Mouse (Mus musculus) forebrain, embryonic 14.5 days (tissue): ENCODE data around the gene Olfr60. TPM values are rescaled to one million over a fixed set of nuclear protein-coding genes. Genes with fewer than 3 reads are reported as not detected.

ENCODE experiments used
- ATAC-seq: fragments of 200-750 bp; cut with Nextera tagmentation; 2 replicates; pipeline ENCODE4 v1.8.0; 2017; ENCODE audit warnings: mild to moderate bottlenecking, moderate library complexity
- DNase-seq: peaks from one replicate; pipeline ENCODE4 v3.0.0-alpha.2; 2015; ENCODE audit warnings: low spot score
- H3K27ac ChIP-seq: fragments of 300-500 bp; sonication (generic); 2 replicates; pipeline ENCODE4 v1.5.1; 2014; ENCODE audit warnings: low read depth, mild to moderate bottlenecking, control low read depth, low read length, moderate library complexity
- H3K27me3 ChIP-seq: fragments of 300-500 bp; sonication (generic); replicated peaks from 2 replicates; pipeline ENCODE4 v1.6.1; 2014; ENCODE audit warnings: low read length, control low read depth, mixed read lengths; ENCODE audit not compliant: control insufficient read depth, insufficient read depth
- H3K36me3 ChIP-seq: fragments of 300-500 bp; sonication (generic); 2 replicates; pipeline ENCODE4 v1.6.1; 2014; ENCODE audit warnings: low read length, control low read depth; ENCODE audit not compliant: control insufficient read depth, insufficient read depth
- H3K4me1 ChIP-seq: fragments of 300-500 bp; sonication (generic); 2 replicates; pipeline ENCODE4 v1.6.1; 2014; ENCODE audit warnings: antibody characterized with exemption, low read length, control low read depth; ENCODE audit not compliant: control insufficient read depth, insufficient read depth
- H3K4me2 ChIP-seq: fragments of 300-500 bp; sonication (generic); 2 replicates; pipeline ENCODE4 v1.6.1; 2014; ENCODE audit warnings: mild to moderate bottlenecking, control low read depth, low read length
- H3K4me3 ChIP-seq: fragments of 300-500 bp; sonication (generic); 2 replicates; pipeline ENCODE4 v1.5.1; 2014; ENCODE audit warnings: low read depth, low read length, control low read depth
- H3K9ac ChIP-seq: fragments of 300-500 bp; sonication (generic); 2 replicates; pipeline ENCODE4 v1.6.1; 2014; ENCODE audit warnings: mild to moderate bottlenecking, low read length, control low read depth, moderate library complexity
- H3K9me3 ChIP-seq: fragments of 300-500 bp; sonication (generic); replicated peaks from 2 replicates; pipeline ENCODE4 v1.6.1; 2016; ENCODE audit warnings: low read length, control low read depth, mixed read lengths; ENCODE audit not compliant: control insufficient read depth
- WGBS: fragments of 180-500 bp; shearing (Covaris S2); extraction: QIAGEN DNeasy Blood & Tissue Kit; methylation state at CpG from one replicate; pipeline ENCODE4 v1.1.7; 2014; 5-methylcytosine and 5-hydroxymethylcytosine counted together
- polyA plus RNA-seq: library from polyadenylated mRNA; unstranded; fragments of >200 nt; fragmentation: Nextera tagmentation; extraction: Ambion mirVana; gene quantifications from 2 replicates; pipeline ENCODE4 v1.2.1, GENCODE M21; 2014

Gene Olfr60
- not detected in 2 replicates for polyA plus RNA-seq

GRCm38 (mm10) chr7:140361571-140361970, at the start of gene Olfr60:
Olfr60 (minus strand) TSS chr7:140361671.
- WGBS, result 66% methylated on average over 3 of the region's 3 CpGs

DNA sequence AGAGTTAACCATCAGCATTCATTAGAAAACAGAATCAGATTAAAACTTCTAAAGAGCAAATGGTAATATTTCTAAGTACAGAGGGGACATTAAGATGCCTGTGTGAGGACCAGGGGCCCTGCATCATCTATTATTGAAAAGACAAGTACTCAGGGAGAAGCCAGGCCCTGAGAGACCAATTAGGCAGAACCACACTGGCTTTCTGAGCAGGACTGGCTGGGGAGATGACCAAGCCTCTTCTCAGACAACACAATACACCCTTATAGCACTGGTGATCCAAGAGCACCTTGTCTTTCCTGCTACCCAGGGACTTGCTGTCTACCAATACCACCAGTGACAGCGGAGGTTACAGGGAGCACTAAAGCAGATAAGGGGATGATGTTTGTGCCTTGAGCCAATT, 41.3 kb upstream of the Olfr60 start, which contains the start of gene Olfr531:
Olfr531 (minus strand) TSS at position 101 of the 400 bp plus-strand sequence.
- Histone ChIP-seq H3K4me3 (no peak within 1 kb of the TSS), H3K27ac (no peak within 1 kb of the TSS), H3K4me2 (no peak within 1 kb of the TSS), H3K9me3 (no peaks in the 10 kb centered on the region), H3K9ac (no peak within 1 kb of the TSS), H3K27me3 (no peaks in the 10 kb centered on the region), H3K4me1 (no peaks in the 10 kb centered on the region), H3K36me3 (no peaks in the 10 kb centered on the region)
- ATAC-seq (no peak), DNase-seq (no peak)
- 92% methylated on average over 1 of the region's 1 CpGs for WGBS

More at GRCm38 (mm10) chr7:140361571-140361970, at the start of gene Olfr60:
- H3K36me3 ChIP-seq, result no peaks in the 10 kb centered on the region
- H3K27ac ChIP-seq, result no peak within 1 kb of the TSS
- H3K27me3 ChIP-seq, result no peaks in the 10 kb centered on the region
- ATAC-seq (no peak), DNase-seq (no peak)
- no peak within 1 kb of the TSS for H3K4me3 ChIP-seq
- no peak within 1 kb of the TSS for H3K4me2 ChIP-seq
- no peaks in the 10 kb centered on the region for H3K9me3 ChIP-seq
- no peak within 1 kb of the TSS for H3K9ac ChIP-seq
- H3K4me1 ChIP-seq, result no peaks in the 10 kb centered on the region

GRCm38 (mm10) chr7:140376911-140377310, 15.4 kb upstream of the Olfr60 start:
- Histone ChIP-seq H3K4me3 (no peak overlapping the region), H3K27me3 (no peaks in the 10 kb centered on the region), H3K27ac (no peak overlapping the region), H3K36me3 (no peaks in the 10 kb centered on the region), H3K9me3 (no peaks in the 10 kb centered on the region), H3K9ac (no peak overlapping the region), H3K4me1 (no peaks in the 10 kb centered on the region), H3K4me2 (no peak overlapping the region)
- DNase-seq (no peak), ATAC-seq (no peak)
- 96% methylated on average over 2 of the region's 2 CpGs for WGBS

- Histone ChIP-seq H3K4me1 (no peaks in the 10 kb centered on the region), H3K4me3 (no peak within 1 kb of the TSS), H3K27me3 (no peaks in the 10 kb centered on the region), H3K36me3 (no peaks in the 10 kb centered on the region), H3K9ac (no peak within 1 kb of the TSS), H3K9me3 (no peaks in the 10 kb centered on the region), H3K4me2 (no peak within 1 kb of the TSS), H3K27ac (no peak within 1 kb of the TSS)
- WGBS, result 78% methylated on average over 1 of the region's 1 CpGs
- no peak for ATAC-seq
- DNase-seq, result no peak
Observed at GRCm38 (mm10) chr7:140376231-140376630, 14.8 kb upstream of the Olfr60 start, which contains the start of gene Olfr530. Olfr530 (minus strand) TSS chr7:140376331.

DNA sequence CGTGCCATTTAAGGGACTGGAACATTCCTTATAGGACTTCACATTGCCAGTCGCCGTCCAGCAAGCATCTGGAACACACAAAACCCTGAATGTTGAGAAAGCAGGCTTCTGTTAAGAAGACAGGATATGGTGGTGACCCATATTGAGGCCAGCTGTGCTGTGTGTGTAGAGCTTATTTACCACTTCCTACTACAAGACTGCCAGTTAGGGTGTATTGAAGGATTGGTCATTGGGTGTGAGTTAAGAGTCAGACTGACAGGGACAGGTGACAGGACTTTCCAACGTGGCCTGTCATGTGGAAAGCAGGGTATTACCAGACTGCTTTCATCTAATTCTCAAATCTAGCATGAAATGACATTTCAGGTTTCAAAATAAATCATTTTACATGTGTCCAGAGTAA, 12.8 kb upstream of the Olfr60 start:
- H3K4me3 ChIP-seq, result no peak overlapping the region
- ATAC-seq, result no peak
- WGBS, result 82% methylated on average over 4 of the region's 4 CpGs
- no peak overlapping the region for H3K27ac ChIP-seq
- H3K27me3 ChIP-seq, result no peaks in the 10 kb centered on the region
- no peak for DNase-seq
- no peaks in the 10 kb centered on the region for H3K36me3 ChIP-seq
- H3K4me1 ChIP-seq, result no peaks in the 10 kb centered on the region
- no peak overlapping the region for H3K9ac ChIP-seq
- H3K4me2 ChIP-seq, result no peak overlapping the region
- H3K9me3 ChIP-seq, result no peaks in the 10 kb centered on the region

GRCm38 (mm10) chr7:140333717-140334116, 27.8 kb downstream of the Olfr60 start, which contains the start of gene Olfr527:
Olfr527 (plus strand) TSS chr7:140334017.
- Histone ChIP-seq H3K4me2 (no peak within 1 kb of the TSS), H3K4me3 (no peak within 1 kb of the TSS), H3K4me1 (no peaks in the 10 kb centered on the region), H3K9ac (no peak within 1 kb of the TSS), H3K27me3 (no peaks in the 10 kb centered on the region), H3K9me3 (no peaks in the 10 kb centered on the region), H3K27ac (no peak within 1 kb of the TSS), H3K36me3 (no peaks in the 10 kb centered on the region)
- DNase-seq, result no peak
- 84% methylated on average over 2 of the region's 2 CpGs for WGBS
- ATAC-seq, result no peak

DNA sequence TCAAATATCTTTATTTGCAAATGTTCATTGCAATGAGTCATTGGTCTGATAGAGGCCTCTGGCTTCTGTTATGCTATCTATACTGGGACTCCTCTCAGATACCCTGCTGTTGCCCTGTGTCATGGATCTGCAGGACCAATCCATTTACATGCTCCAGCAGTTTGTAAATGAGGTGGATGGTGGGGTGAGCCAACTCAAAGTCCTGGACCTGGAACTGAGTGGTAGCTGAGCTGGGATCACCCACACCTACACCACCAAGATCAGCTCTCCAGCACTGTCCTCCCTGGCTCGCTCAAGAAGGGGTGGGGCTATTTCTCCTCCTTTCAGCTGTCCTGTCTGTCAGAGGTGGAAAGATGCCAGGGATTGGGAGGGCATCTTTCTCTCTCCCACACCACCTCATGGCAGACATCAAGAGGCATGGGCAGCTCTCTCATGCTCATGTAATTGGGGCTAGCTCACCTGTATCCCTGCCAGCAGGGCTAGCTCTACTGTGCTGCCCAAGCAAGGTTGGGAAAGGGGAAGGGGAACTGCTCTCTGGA, 31.6 kb downstream of the Olfr60 start:
- H3K9me3 ChIP-seq, result no peaks in the 10 kb centered on the region
- H3K4me2 ChIP-seq, result no peak overlapping the region
- H3K27me3 ChIP-seq, result no peaks in the 10 kb centered on the region
- H3K27ac ChIP-seq, result no peak overlapping the region
- no peaks in the 10 kb centered on the region for H3K36me3 ChIP-seq
- no peaks in the 10 kb centered on the region for H3K4me1 ChIP-seq
- no peak overlapping the region for H3K9ac ChIP-seq
- ATAC-seq (no peak), DNase-seq (no peak)
- no peak overlapping the region for H3K4me3 ChIP-seq
- 68% methylated on average over 1 of the region's 1 CpGs for WGBS

- Histone ChIP-seq H3K27me3 (no peaks in the 10 kb centered on the region), H3K9ac (no peak overlapping the region), H3K36me3 (no peaks in the 10 kb centered on the region), H3K9me3 (no peaks in the 10 kb centered on the region), H3K4me3 (no peak overlapping the region), H3K4me2 (no peak overlapping the region), H3K27ac (no peak overlapping the region), H3K4me1 (no peaks in the 10 kb centered on the region)
- no peak for ATAC-seq
- DNase-seq, result no peak
Observed at GRCm38 (mm10) chr7:140321135-140321534, 40.3 kb downstream of the Olfr60 start.

- DNase-seq, result no peak
- H3K9ac ChIP-seq, result no peak within 1 kb of the TSS
- H3K4me1 ChIP-seq, result no peaks in the 10 kb centered on the region
- ATAC-seq, result no peak
- H3K27me3 ChIP-seq, result no peaks in the 10 kb centered on the region
- 55% methylated on average over 1 of the region's 1 CpGs for WGBS
- no peak within 1 kb of the TSS for H3K27ac ChIP-seq
- no peaks in the 10 kb centered on the region for H3K36me3 ChIP-seq
- H3K4me3 ChIP-seq, result no peak within 1 kb of the TSS
- H3K9me3 ChIP-seq, result no peaks in the 10 kb centered on the region
- no peak within 1 kb of the TSS for H3K4me2 ChIP-seq
Observed at GRCm38 (mm10) chr7:140320558-140320957, 40.9 kb downstream of the Olfr60 start, which contains the start of gene Olfr525. Olfr525 (plus strand) TSS chr7:140320858.
